Mouse (Mus musculus) spleen, adult 2 months (tissue): ENCODE measurements around the gene Prkn. TPM values are rescaled to one million over a fixed set of nuclear protein-coding genes. Genes with fewer than 3 reads are reported as not detected.

Source experiments
- DNase-seq, 2 experiments: peaks; one replicate each; pipeline versions ENCODE4 v3.0.0 to v3.0.0-alpha.2; 2012 to 2021; ENCODE audit warnings: low spot score in 2 of 2, low read depth in 1 of 2
- H3K27ac ChIP-seq: fragments of 200-500 bp; 2 replicates; pipeline ENCODE4 v1.5.1; 2012; ENCODE audit warnings: low read length, inconsistent platforms; ENCODE audit not compliant: insufficient read depth
- H3K27me3 ChIP-seq: fragments of 200-500 bp; 2 replicates; pipeline ENCODE4 v1.6.1; 2012; ENCODE audit warnings: mild to moderate bottlenecking, moderate library complexity, low read length, inconsistent platforms; ENCODE audit not compliant: control insufficient read depth, insufficient read depth
- H3K36me3 ChIP-seq: fragments of 200-500 bp; 2 replicates; pipeline ENCODE4 v1.6.1; 2012; ENCODE audit warnings: mild to moderate bottlenecking, low read length, inconsistent platforms; ENCODE audit not compliant: control insufficient read depth, insufficient read depth
- H3K4me1 ChIP-seq: fragments of 200-500 bp; 2 replicates; pipeline ENCODE4 v1.6.1; 2011; ENCODE audit warnings: inconsistent platforms; ENCODE audit not compliant: control insufficient read depth, insufficient read depth, insufficient read length
- H3K4me3 ChIP-seq: fragments of 200-500 bp; 2 replicates; pipeline ENCODE4 v1.5.1; 2011; ENCODE audit warnings: mild to moderate bottlenecking, inconsistent platforms; ENCODE audit not compliant: insufficient read depth, insufficient read length; ENCODE audit errors: extremely low read depth
- CTCF ChIP-seq: fragments of 200-500 bp; IDR thresholded peaks from 2 replicates; pipeline ENCODE4 v1.5.1; 2011; ENCODE audit warnings: mild to moderate bottlenecking, inconsistent platforms; ENCODE audit not compliant: insufficient read depth, insufficient read length, insufficient replicate concordance; ENCODE audit errors: extremely low read depth
- POLR2A ChIP-seq: fragments of 200-500 bp; IDR thresholded peaks from 2 replicates; pipeline ENCODE4 v1.6.1; 2011; ENCODE audit warnings: low read depth, low read length, inconsistent platforms
- WGBS: fragments of 180-500 bp; shearing (Covaris S2); methylation state at CpG from one replicate; pipeline ENCODE4 v1.1.7; 2018; 5-methylcytosine and 5-hydroxymethylcytosine counted together
- polyA plus RNA-seq: library from polyadenylated mRNA; depleted of rRNA; stranded (reverse); fragments of >200 nt; gene quantifications from 2 replicates; pipeline ENCODE4 v1.2.3, GENCODE M21; 2012

Gene Prkn
- polyA plus RNA-seq, 1 experiment: 0.72 TPM

DNA sequence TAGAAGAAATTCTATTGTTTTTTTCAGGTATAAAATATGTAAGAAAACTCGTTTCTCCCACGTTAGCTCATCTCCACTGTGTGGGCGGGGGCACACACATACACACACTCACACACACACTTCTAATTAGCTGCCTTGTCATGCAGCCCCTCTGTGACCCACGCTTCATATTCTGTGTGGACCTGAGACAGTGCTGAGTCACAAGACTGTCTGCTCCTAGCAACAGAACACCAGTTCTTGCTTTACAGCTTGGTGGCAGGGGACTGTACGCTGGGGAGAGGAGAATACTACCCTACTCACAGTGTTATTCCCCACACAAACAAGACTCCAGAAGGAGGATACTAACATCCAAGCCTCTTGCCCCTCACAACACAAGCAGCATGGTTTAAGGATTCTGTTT is 1200.4 kb downstream of the Prkn start:
- no peak overlapping the region for H3K4me3 ChIP-seq
- no peaks in the 10 kb centered on the region for H3K27me3 ChIP-seq
- H3K36me3 ChIP-seq: no peaks in the 10 kb centered on the region
- WGBS: 77% methylated on average over 5 of the region's 5 CpGs
- DNase-seq: no peak
- no peaks in the 10 kb centered on the region for H3K4me1 ChIP-seq
- no peak for TF ChIP-seq CTCF
- TF ChIP-seq POLR2A: no peak
- no peak overlapping the region for H3K27ac ChIP-seq

DNA sequence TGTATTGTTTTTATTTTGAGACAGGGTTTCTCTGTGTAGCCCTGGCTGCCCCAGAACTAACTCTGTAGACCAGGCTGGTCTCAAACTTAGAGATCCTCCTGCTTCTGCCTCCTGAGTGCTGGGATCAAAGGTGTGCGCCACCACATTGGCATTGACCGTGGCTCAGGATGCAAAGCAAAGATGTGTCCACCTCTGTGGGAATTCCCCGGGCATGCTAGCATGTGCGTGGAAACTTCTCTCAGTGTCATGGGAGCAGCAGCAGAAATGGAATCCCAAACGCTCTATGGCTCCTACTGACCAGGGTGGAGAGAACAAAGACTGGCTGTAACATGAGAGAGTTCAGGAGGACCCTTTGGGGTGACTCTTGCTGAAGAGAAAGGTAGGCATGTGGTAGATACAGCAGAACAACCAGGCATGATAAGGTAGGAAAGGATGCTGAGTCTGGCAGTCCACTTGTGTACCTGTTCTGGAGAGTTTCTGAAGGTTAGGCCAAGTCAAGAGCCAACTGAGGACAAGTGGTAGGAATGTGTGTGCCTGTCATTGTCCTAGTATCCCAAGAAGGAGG is 1201.0 kb downstream of the Prkn start:
- TF ChIP-seq POLR2A: no peak
- no peak for TF ChIP-seq CTCF
- Histone ChIP-seq H3K27me3 (no peaks in the 10 kb centered on the region), H3K4me3 (no peak overlapping the region), H3K36me3 (no peaks in the 10 kb centered on the region), H3K4me1 (no peaks in the 10 kb centered on the region), H3K27ac (no peak overlapping the region)
- WGBS: 94% methylated on average over 5 of the region's 5 CpGs
- DNase-seq: no peak

DNA sequence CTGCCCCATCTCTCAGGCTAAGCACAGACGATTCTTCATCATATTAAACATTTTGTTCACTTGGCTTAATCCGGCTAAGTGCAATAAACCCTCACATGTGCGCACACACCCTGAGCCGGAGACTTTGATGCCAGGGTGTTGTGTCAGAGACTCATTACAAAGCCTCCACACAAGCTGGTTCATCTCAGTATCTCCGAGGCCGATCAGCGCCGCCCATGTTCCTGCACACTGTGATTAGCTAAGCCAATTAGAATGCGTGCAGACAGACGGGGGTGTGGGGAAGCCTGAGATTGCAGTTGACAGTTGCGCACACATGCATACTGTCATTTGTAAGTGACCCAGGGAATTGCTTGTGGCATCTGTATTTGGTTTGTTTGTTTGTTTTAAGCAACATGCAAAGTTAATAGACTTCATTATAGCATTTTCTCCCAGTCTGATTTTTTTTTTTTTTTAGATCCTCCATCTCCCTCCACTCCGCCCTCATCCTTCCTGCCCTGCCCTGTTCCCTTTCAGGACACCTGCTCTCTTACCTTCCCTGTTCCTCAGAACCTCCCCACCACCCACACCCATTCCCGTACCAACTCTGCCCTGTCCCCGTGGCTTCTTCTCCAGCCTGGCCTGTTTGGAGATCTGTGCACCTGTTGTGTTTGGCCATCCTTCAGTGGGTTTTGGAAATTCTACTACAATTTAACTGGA is 1202.5 kb downstream of the Prkn start:
- no peaks in the 10 kb centered on the region for H3K36me3 ChIP-seq
- no peaks in the 10 kb centered on the region for H3K27me3 ChIP-seq
- H3K4me1 ChIP-seq: no peaks in the 10 kb centered on the region
- TF ChIP-seq POLR2A: no peak
- no peak for TF ChIP-seq CTCF
- no peak for DNase-seq
- H3K4me3 ChIP-seq: no peak overlapping the region
- H3K27ac ChIP-seq: no peak overlapping the region
- WGBS: 80% methylated on average over 14 of the region's 14 CpGs

DNA sequence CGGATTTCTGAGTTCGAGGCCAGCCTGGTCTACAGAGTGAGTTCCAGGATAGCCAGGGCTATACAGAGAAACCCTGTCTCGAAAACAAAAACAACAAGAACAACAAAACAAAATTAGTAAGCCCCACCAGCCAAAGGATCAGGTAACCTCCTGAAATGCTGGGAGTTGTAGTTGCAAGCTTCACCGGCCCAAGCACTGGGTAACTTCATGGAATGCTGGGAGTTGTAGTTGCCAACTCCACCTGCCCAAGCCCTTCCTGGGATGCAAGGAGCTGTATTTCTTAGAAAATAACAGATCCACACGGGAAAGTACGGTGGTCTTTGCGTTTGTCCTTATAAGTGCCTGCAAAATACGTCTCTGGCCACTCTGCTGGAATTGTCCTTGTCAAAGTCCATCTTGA is 1204.0 kb downstream of the Prkn start:
- DNase-seq: no peak
- WGBS: 82% methylated on average over 8 of the region's 8 CpGs
- Histone ChIP-seq H3K4me3 (no peak overlapping the region), H3K4me1 (no peaks in the 10 kb centered on the region), H3K36me3 (no peaks in the 10 kb centered on the region), H3K27me3 (no peaks in the 10 kb centered on the region), H3K27ac (no peak overlapping the region)
- TF ChIP-seq POLR2A: no peak

DNA sequence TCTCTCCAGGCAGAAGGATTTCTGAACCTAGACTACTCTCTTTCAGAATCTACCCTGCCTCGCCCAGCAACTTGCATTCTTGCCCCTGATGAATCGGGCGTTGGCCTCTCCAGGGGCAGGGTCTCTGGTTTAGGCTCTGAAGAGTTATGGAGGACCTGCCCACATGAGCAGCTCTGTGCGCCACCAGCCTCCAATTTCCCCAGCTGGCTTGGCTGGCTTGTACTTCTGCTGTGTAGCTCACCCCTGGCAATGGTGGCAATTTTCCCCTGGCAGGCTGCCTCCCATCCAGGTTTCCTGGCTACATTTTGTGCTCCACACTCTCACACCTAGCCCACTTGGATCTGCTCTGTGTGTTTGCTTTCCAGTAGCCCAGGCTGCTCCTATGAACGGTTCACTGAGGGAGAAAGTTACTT is 1205.7 kb downstream of the Prkn start:
- TF ChIP-seq POLR2A: no peak
- TF ChIP-seq CTCF: no peak
- Histone ChIP-seq H3K4me3 (no peak overlapping the region), H3K27ac (no peak overlapping the region), H3K27me3 (no peaks in the 10 kb centered on the region), H3K4me1 (no peaks in the 10 kb centered on the region), H3K36me3 (no peaks in the 10 kb centered on the region)
- no peak for DNase-seq
- 88% methylated on average over 5 of the region's 5 CpGs for WGBS

DNA sequence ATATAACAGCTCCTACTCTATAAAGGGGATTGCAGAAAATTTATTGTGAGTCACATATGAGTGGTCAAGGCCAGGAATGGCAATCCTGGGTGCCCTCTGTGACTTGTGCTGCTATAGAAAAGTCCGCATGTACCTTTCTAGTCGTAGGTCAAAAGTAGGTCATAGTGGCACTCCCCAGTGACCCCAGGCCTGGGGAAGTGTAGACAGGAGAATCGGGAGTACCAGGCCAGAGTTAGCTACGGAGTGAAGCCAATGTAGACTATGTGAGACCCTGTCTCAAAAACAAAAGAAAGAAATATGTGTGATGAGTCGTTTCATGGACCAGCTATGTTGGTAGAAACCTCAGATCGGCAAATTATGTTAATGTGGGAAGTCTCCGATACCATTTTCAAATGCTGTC is 1206.8 kb downstream of the Prkn start:
- Histone ChIP-seq H3K27ac (no peak overlapping the region), H3K4me1 (no peaks in the 10 kb centered on the region), H3K27me3 (no peaks in the 10 kb centered on the region), H3K36me3 (no peaks in the 10 kb centered on the region), H3K4me3 (no peak overlapping the region)
- no peak for TF ChIP-seq CTCF
- 88% methylated on average over 7 of the region's 7 CpGs for WGBS
- DNase-seq: no peak

DNA sequence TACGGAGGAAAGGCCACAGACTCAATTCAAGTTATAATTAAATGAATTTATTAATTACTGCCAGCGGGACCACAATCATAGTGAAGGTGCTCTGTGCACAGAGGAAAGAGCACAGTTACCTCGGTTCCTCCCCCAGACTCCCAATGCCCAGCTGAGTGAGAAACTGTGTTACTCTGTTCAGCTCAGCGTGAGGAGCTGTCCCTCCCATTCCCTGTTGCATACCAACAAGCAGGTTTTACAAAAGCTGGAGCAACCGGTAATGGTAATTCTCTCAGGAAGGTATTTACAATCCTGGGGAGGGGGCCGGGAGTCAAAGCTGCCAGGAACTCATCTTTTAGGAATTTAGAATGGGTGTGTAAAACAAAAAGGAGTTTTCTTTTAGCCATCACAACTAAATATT is 1207.3 kb downstream of the Prkn start:
- H3K4me3 ChIP-seq: no peak overlapping the region
- no peaks in the 10 kb centered on the region for H3K4me1 ChIP-seq
- no peaks in the 10 kb centered on the region for H3K36me3 ChIP-seq
- TF ChIP-seq POLR2A (no peak), CTCF (no peak)
- no peak overlapping the region for H3K27ac ChIP-seq
- DNase-seq: no peak
- WGBS: 81% methylated on average over 6 of the region's 6 CpGs
- H3K27me3 ChIP-seq: no peaks in the 10 kb centered on the region
